Mouse (Mus musculus) T-helper 1 cell (primary cell): ENCODE measurements around the gene Dctn3.

Source experiments
- in situ Hi-C: fragments of 300-600 bp; cut with MboI, MseI; formaldehyde crosslinking; loops from one replicate; pipeline ENCODE4 v1.15.1; 2025; ENCODE audit warnings: high pct_unique_total_duplicates

Gene Dctn3

DNA sequence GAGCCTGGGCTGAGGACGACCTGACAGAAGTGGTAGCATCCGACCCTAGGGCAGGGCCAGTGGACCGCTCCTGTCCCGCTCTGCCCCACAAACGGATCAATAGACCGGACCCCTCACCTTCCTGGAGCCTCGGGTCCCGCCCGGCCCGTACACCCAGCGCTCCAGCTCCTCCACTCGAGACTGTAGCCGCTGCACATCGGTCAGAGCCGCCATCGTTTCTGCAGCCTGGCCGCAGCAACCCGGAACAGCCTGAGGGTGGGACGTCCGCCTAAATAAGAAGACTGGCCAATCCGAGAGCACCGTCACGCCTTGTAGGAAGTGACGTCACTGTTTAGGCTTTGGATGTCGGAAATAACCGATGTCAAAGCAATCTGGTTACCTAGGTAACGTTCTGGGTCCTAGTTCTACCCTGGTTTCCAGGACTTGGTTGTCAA, at the start of gene Dctn3:
Gene Dctn3, minus strand, starts transcription at position 253 of the 434 bp plus-strand sequence.
- in situ Hi-C loops, result loop anchor here (25.0 kb wide), 1 partner anchor 1011 kb away; the partner anchor contains the start of genes Aptx and Dnaja1

DNA sequence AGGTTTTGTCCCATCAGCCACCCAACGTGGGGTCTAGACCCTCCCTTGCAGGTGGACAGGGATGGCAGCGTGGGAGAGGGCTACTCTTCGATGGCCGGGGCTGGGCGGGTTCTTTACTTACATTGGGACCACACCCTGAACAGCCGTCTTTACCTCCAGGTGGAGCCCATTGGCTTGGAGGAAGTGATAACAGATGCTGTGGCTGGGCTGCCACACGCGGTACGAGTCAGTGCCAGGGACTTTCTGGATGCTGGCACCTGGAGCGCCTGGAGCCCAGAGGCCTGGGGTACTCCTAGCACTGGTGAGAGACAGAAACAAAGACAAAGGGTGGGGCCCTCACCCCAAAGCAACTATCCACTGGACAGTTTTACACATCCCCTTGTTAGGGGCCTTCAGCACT, 44.3 kb upstream of the Dctn3 start:
- in situ Hi-C loops, result loop anchor here (25.0 kb wide), 1 partner anchor 145 kb away; the partner anchor contains the start of gene Gm21541

DNA sequence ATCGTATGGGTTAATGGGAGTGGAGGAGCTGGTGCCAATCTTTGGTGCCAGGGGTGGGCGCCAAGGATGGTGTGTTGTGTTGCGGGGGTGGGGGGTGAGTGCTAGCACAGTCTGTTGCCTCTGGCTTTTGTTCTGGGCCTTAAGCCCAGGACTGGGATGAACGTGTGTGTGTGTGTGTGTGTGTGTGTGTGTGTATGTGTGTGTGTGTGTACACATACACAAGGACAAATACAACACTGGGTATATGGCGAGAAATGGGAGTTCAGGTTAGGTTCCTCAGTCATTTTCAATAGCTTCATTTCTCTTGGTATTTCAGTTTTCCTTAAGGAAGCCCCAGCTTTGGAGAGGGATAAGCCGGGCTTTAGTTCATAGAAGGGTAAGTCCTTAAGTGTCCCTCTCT, 40.2 kb upstream of the Dctn3 start:
- in situ Hi-C loops, result loop anchor here (25.0 kb wide), 1 partner anchor 149 kb away; the partner anchor contains the start of gene Gm21541

DNA sequence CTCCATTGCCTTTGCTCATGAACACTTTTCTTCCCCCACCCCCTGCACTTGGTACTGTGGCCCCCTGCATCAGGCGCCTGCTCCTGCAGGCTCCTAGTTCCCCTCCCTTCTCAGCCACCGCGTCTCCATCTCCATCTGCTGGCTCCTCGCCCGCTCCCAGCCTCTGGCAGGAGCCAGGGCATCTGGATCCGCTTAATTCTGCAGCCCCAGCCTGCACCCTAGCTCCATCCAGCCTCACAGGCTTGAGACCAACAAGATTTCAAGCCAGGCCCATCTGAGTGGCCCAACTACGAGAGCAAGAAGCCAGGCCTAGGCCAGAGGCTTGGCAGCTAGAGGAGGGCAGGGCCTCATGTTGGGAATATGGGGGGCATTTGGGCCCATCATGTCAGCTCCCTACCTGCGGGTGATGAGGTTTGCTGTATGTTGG, 39.7 kb upstream of the Dctn3 start:
- in situ Hi-C loops, result loop anchor here (25.0 kb wide), 1 partner anchor 150 kb away; the partner anchor contains the start of gene Gm21541

DNA sequence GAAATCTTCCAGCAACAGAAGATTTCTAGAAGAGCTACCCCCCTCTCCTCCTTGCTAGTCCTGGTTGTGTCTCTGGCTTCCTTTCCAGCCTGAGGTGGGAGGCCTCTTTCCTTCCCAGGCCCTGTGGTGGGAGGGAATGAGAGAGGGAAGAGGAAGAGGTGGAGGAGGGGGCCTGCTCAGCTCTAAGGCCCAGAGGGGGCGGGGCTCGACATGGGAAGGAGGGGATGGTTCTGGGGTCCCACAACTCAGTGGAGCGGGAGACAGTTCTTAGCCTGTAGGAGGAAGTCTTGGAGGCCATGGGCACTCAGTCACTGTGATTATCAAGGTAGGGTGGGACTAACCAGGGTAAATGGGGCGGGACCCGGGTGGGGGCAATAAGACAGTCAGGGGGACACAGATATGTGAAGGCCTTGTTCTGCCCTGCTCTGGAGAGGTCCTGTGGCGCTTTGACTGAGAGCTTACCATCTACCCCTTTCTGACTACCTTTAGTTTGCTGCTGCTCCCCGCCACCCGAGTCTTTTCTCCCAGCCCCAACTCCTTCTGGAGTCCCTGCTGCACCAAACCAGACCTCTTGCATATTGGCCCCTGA, 39.2 kb upstream of the Dctn3 start:
- in situ Hi-C loops, result loop anchor here (25.0 kb wide), 1 partner anchor 150 kb away; the partner anchor contains the start of gene Gm21541

DNA sequence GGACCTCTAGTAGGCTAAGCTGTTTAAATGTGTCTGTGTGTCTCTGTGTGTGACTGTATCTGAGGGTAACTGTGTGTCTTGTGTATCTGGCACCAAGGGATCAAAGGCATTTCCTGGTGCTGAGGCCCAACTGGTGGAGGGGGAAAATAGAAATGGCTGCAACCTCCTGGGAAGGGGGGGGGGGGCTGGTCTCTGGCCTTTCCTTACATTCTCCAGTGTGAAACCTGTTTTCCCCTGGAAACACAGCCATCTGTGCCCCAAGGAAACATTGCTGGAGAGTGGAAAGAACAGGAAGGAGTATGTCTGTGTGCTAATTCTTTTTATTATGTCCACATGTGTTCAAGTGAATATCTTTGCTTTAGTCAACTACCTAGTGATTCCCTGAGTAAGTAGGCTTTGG, 38.7 kb upstream of the Dctn3 start:
- in situ Hi-C loops, result loop anchor here (25.0 kb wide), 1 partner anchor 151 kb away; the partner anchor contains the start of gene Gm21541

DNA sequence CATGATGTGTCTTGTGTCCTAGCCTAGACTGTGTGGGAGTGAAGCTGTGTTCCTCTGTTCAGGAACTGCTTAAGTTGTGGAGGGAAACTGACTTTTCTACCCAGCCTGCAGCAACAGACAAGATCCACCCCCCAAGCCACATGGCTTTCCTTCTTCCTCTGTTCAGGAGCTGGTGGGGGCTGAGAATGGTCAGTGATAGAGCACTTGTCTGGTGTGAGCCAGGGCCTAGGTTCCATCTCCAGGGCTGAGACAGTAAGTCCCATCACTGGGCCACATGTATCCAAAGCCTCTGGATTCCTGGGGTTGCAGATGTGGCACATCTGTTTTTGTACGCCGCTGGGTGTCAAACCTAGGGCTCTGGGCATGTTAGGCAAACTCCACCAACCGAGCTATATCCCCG, 37.9 kb upstream of the Dctn3 start:
- in situ Hi-C loops, result loop anchor here (25.0 kb wide), 1 partner anchor 151 kb away; the partner anchor contains the start of gene Gm21541

DNA sequence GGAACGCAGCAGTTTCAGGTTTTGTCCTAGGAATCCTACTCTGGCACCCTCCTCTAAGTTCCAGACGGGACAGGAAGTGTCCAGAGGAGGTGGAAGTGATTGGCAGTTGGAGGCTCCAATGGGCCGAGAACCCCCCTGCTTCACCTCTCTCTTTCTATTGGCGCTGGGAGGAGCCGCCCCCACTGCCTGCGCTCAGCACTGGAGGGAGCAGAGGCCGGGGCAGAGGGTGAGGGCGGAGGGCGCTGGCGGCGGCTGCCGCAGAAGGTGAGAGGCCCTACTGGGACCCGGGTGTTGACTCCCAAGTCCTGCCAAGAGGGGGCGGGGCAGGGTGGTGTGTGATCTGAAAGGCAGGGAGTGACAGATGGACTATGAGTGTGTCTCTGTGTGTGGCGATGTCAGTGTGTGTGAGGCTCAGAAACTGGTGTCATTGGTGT, 37.3 kb upstream of the Dctn3 start:
- in situ Hi-C loops, result loop anchor here (25.0 kb wide), 1 partner anchor 152 kb away; the partner anchor contains the start of gene Gm21541

DNA sequence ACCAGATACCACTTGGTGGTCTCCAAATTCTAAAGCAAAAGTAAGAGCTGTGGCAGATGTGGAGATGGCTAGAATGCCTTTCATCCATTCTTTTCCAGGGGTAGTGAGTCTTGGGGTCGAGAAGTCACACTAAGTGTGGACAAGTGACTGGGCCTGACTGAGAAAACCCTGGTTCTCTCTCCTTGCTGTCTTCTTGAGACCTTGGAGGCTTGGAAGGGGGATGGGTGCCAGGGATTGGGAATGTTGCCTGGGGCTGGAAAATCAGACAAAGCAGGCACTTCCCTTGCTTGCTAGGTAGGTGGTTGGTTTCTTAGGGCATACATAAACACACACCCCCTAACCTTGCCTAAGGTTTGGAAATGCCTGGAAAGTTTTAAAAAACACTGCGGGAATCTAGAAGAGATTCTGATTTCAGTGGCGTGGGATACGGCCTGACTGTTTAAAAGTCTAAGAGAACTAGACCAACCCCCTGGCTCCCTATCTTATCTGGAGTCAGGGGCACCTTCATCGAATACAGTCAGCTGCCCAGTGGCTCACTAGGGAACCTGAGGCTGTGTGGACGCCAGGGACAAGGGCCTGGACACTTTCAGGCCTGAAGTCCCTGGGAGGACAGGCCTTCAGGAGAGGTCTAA, 36.8 kb upstream of the Dctn3 start:
- in situ Hi-C loops, result loop anchor here (25.0 kb wide), 1 partner anchor 153 kb away; the partner anchor contains the start of gene Gm21541

DNA sequence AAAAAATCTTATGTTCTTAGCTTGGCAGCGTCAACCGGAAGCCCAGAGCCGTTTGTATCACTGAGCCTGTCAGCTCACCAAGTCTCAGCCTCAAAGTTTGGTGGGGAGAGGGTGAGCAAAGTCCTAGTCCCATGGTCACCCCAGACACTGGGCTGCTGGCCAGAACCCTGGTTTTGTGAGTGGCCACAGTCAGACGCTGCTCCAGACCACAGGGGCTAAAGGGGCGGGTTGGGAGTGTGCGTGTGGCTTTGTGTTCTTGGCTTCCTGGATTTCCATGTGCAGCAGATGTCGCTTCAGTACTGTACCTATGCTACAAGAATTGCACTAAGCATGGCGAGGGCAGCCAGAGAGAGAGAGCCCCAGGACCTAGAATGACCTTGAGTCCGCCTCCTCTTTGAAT, 36.2 kb upstream of the Dctn3 start:
- in situ Hi-C loops, result loop anchor here (25.0 kb wide), 1 partner anchor 153 kb away; the partner anchor contains the start of gene Gm21541

DNA sequence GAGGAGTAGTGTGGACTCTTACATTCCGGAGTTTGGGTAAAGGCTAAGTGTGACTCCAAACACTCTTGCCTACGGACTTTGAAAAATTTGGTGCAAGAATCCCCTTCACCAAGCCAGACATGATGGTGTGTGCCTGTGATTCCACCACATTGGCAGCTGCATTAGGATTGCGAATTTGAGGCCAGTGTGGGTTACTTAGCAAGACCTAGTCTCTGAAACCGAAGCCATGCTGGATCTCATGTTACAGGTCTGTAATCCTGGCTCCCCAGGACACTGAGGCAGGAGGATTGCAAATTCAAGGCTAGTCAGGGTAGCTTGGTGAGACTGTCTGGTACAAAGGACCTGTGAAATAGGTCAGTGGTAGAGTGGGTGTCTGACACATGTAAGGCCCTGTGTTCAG, 35.7 kb upstream of the Dctn3 start:
- in situ Hi-C loops, result loop anchor here (25.0 kb wide), 1 partner anchor 154 kb away; the partner anchor contains the start of gene Gm21541

DNA sequence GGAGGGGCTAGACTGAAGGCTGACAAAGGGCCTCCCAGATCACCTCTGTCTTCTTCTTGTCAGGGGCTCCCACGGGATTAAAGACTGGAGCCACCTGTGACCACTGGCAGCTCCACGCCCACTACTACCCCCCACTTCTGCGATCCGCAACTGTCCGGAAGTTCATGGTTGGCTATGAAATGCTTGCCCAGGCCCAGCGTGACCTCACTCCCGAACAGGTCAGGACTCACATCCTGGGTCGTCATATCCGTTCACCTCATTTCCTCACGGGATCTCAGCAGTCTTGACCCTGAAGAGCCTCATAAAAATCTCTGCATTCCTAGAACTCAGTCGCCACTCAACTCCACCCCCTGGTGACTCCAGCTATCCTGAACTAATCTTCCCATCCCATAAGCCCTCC, 35.1 kb upstream of the Dctn3 start:
- in situ Hi-C loops, result loop anchor here (25.0 kb wide), 1 partner anchor 154 kb away; the partner anchor contains the start of gene Gm21541

DNA sequence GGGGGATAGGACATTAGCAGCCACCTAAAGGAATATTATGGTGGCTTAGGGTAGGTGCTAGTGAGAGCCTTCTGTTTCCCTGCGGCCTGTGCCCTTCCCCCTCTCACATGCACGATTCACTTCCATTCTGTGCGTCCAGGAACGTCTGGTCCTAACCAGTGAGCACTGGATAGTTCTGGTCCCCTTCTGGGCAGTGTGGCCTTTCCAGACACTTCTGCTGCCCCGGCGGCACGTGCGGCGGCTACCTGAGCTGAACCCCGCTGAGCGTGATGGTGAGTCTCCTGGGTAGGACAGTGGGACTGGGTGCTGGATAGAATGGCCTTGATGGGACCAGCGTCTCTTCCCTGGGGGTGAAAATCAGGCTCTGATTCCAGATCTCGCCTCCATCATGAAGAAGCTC, 34.4 kb upstream of the Dctn3 start:
- in situ Hi-C loops, result loop anchor here (25.0 kb wide), 1 partner anchor 155 kb away; the partner anchor contains the start of gene Gm21541

DNA sequence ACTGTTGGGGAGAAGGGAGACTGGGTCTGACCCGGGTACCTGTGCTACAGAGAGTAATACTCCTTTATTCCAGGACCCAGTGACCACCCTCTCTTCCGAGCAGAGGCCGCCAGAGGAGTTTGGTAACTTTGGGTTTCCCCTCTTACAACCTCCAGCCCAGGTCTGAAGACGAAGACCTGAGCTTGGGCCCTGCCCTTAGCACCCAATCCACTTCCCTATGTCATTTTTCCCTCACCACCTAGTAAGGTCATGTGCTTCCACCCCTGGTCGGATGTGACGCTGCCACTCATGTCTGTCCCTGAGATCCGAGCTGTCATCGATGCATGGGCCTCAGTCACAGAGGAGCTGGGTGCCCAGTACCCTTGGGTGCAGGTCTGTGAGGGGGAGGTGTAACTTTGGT, 33.5 kb upstream of the Dctn3 start:
- in situ Hi-C loops, result loop anchor here (25.0 kb wide), 1 partner anchor 156 kb away; the partner anchor contains the start of gene Gm21541

DNA sequence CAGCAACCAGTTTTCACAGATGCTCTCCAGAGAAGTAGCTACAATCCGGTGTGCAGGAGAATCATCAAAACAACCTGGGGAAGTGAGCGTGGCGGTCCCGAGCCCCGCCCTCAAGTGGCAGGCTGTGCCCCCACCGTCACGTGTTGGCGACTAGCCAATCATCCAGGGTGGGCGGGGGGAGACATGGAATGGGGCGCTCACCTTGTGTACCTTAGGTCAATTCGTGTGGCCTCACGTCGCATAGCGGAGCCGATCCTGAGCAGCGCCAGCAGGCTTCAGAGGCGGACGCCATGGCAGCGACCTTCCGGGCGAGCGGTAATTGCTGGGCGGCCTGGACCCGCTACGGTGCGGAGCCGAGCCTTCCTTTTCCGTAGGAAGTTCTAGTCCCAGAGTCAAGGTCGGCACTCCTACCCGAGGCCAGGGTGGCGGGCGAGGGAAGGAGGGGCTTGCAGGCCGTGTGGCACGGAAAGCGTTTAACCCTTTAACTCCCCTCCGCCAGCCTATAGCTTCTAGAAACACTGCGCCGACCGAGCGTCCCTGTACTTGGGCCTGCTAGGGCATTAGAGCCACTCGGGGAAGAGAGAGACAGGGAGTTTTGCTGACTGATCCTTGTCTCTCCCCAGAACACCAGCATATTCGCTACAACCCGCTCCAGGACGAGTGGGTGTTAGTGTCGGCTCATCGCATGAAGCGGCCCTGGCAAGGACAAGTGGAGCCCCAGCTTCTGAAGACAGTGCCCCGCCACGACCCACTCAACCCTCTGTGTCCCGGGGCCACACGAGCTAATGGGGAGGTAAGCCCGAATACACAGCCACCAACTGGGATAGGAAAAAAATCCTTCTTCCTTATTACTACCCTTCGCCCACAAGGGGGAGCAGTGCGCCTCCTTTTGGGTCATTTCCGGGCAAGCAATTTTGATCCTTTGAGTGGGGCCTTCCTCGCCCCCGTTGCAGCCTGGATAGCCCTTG, 32.7 kb upstream of the Dctn3 start, which contains the start of gene Sigmar1:
Gene Sigmar1, minus strand, starts transcription at position 820 of the 968 bp plus-strand sequence.
- in situ Hi-C loops, result loop anchor here (25.0 kb wide), 1 partner anchor 157 kb away; the partner anchor contains the start of gene Gm21541

DNA sequence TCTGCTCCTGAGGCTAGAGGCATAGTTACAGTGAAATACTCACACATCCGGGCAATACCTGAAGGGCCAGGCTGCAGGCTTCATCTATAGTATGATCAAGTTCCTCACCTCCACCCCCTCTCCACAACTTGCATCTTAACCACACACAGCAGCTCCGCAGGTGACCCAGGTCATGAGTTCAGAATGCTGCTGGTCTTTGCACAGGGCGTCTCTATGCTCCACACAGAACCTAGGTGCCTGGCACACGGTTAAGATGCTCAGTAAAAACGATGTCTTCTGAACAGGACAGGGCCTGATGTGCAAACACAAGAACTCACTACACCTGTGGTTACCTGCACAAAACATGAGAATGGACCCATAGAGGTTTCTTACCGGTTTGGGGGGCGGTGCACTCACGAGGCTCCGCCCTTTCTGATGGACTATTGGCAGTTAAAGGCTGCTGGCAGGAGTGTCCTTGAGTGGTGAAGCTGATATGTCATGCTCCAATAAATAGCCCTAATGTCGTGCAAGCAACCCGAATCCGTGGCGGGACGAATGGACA, 31.9 kb upstream of the Dctn3 start, which contains the start of gene Galt:
Gene Galt, plus strand, starts transcription at position 432 of the 541 bp plus-strand sequence.
- in situ Hi-C loops, result loop anchor here (25.0 kb wide), 1 partner anchor 157 kb away; the partner anchor contains the start of gene Gm21541

DNA sequence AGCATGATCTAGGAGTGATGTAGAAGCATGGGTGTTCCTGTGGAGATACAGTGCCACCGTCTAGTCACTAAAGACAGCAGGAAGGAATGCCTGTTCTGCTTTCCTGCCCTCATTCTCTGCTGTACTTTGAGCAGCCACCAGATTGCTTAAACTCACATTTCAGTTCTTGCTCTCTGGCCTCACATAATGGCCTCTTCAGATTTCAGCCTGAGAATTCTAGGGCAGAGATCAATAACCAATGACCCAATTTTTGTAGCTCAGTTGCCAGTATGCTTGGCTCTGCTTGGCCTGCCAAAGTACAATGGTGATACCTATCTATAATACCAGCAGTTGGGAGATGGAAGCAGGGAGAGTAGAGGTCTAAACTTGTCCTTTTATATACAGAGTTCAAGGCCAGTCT, 22.1 kb upstream of the Dctn3 start:
- in situ Hi-C loops, result no loop called here

DNA sequence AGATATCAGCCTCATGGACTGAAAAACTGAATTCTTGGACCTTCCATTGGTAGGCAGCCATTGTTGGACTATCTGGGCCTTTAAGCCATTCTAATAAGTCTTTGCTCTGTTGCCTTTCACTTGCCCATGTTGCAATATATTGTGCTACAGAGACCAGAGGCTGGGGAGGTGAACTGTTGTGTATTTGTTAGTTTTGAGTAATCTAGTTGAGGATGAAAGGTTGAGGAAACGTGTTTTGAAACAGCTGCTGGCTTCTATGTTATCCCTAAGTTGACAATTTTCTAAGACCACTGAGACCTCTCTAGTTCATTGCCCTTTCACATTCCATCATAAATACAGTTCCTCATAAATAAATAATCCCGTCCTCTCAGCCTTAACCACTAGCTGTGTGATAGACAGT, 21.2 kb upstream of the Dctn3 start:
- in situ Hi-C loops, result no loop called here

DNA sequence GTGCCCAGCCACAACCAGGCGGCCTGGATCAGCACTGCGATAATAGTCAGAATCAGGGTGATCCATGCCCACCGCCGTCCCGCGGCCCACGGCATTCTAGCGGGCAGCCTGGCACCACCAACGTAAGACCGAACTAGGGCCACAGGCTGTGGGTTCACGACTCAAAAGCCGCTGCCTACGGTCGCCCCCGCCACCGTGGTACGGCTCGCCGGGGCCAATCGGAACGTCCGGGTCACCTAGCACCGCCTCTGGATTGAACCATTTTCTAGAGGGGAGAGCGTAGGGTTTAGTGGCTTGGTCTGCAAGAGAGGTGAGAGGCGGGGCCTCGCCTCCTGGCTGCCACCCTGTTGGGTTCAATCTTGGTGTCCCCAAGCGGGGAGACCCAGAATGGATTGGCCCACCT, 18.2 kb upstream of the Dctn3 start:
- in situ Hi-C loops, result no loop called here

DNA sequence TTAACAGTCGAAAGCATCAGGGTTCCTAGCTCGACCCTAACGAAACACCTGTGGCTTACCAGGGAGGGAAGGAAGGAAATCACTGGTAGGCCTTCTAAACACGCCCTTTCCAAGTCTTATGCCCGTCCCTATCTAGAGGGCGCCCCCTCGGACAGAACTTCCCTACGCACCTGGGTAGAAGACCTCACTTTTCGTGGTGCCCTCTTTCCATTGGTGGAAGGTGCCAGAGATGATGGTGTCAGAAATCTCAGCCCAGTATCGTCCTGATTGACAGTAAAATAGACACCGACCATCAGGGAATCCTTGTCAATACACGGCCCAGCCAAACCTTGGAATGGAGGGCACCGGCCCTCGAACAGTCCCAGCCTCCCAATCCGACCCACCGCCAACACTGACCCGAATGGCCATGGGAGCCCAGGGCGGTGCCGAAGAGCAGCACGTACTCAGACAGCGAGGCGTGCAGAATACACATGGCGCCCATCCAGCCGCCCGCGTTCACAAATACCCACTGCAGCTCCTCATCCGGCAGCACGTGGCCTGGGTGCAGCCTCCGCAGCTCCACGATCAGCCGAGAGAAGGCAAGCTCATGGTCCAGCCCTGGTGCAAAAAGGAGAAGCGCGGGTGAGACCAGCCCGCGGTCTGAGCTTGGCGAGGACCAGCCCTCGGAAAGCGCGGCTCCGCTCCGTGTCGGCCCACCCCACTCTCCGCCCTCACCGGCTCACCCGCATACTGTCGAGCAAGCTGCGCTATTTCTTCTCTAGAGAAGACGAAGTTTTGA, 17.6 kb upstream of the Dctn3 start:
- in situ Hi-C loops, result no loop called here
